Mouse (Mus musculus) inflammation-experienced regulatory T-cells, adult 6 months (primary cell): ENCODE measurements around the gene Clec16a. TPM values are rescaled to one million over a fixed set of nuclear protein-coding genes. Genes with fewer than 3 reads are reported as not detected.

Source experiments
- ATAC-seq: one replicate; pipeline ENCODE4 v1.8.0; 2017
- polyA plus RNA-seq, 3 experiments: library from polyadenylated mRNA; unstranded; fragments of 100-300 nt; shearing (Covaris generic); gene quantifications; one replicate each; pipeline ENCODE4 v1.2.1; 2017

The Clec16a gene
- polyA plus RNA-seq, 3 experiments from 2014 or later = 5.7 to 10.2 (median 7.8) TPM

DNA sequence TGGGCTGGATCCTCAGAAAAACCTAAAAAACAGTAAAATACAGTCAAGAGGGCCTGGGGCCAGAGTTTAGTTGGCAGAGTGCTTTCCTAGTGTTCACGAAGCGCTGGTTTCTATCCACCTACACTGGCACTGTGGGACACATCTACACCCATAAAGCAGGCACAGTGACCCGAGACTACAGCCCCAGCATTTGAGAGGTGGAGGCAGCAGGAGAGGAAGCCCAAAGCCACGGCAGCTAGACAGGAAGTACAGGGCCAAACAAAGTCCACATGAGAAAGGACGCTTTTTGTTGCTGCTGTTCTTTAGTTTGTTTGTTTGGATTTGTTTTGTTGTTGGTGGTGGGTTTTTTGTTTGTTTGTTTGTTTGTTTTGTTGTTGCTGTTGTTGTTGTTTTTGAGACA, 8.8 kb upstream of the Clec16a start:
- ATAC-seq = no peak

- ATAC-seq = no peak
Measured at GRCm38 (mm10) chr16:10536961-10537360, 8.2 kb upstream of the Clec16a start.

- ATAC-seq = no peak
Measured at GRCm38 (mm10) chr16:10540763-10541597, 4.2 kb upstream of the Clec16a start.

DNA sequence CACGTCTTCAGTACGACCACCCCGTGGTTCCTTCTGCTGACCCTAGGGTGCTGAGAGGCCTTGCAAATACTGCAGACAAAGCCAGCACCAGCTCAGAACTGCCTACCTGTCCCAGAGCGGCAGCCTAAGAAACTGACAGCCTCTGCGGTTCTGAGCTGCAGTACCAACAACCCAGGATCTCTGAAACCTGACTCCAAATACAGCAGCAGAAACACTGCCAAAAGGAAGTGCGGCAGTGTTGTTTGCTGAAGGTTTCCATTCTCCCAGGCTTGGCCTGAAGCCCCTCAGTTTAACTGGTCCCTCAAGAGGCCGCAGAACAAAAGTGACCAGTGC, 3.6 kb upstream of the Clec16a start:
- no peak for ATAC-seq

DNA sequence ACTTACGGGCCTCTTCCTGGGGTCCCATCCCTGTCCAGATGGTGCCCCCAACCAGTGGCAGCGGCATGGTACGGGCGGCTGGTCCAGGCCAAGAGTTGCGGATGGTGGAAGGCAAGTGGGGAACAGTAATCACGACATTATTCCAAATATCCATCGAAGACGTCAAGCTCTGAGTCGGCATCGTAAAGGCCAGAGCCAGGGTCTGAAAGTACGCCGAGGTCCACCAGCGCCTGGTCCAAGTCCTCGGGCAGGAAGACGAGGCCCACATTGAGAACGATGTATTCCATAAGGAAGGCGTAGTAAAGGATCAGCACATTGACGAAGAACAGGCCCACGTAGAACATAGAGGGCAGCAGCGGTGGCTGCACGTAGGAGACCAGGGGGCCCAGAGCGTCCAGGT, 2.9 kb upstream of the Clec16a start:
- no peak for ATAC-seq

DNA sequence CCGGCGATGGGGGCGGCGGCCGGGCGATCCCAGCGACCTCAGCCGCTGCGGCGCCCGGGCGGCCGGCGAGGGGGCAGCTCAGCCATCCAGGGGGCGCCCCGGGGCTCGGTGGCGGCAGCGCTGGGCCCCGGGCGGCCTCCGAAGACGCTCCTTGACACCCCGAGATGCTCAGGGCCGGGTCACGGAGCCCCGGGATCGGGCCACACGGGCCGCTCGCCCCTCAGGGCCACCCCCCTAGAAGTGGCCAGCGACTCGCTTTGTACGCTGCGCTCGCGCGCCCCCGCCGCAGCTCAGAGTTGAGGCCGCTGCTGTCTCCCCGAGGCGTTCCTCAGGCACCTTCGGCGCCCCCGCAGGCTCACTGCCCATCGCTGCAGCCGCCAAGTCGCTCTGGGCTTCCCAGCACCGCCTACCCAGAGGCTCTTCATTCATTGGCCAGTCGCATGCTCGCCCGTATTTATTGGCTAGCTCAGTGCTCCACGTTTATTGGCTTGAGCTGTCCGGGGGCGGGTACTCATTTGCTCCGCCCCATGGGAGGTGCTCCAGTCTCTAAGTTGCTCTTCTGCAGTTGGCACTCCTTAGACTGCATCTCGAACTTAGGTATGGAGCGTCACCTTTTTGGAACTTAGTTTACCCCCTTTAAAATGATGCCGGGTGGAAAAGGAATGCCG, 2.3 kb upstream of the Clec16a start, which contains the start of gene Dexi:
Dexi (minus strand) TSS at position 357 of the 668 bp plus-strand sequence.
- ATAC-seq = peak; percentile 87

DNA sequence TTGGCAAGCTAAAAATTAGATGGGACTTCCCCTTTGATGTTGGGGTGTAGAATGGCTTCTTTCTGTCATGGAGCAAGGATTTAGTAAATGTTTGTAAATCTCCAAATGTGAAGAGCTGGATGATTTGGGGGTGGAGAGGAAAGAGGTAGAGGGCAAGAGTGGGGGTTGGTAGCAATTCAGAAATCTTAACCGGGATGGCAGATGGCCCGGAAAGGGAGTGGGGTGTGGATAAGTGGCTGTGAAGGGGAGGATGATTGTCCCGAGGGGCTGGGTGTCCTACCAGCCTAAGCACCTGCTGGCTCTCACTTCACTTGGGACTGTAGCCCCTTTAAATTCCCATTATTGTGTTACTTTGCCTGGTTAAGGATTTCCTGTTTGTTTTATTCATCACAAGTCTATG, 1.7 kb downstream of the Clec16a start:
- no peak for ATAC-seq

DNA sequence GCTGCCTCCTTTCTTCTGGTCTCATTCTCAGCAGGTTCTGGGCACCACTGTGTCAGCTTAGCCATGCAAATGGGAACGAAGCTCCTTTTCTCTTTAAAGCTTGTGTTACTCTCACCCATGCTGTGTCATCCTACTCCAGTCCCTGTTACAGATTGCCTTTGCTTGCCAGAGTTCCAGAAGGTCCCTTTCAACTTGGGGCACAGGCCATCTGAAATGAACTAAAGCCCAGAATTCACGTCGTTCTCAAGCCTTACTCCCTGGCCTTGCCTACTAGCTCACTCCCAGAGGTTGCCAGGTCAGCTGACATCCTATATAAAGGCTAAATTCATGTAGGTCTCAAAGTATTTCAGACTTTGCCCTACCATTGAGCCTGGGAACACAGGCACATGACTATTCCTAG, 3.8 kb downstream of the Clec16a start:
- ATAC-seq = no peak

- no peak for ATAC-seq
Measured at GRCm38 (mm10) chr16:10549600-10549999, 4.5 kb downstream of the Clec16a start.

DNA sequence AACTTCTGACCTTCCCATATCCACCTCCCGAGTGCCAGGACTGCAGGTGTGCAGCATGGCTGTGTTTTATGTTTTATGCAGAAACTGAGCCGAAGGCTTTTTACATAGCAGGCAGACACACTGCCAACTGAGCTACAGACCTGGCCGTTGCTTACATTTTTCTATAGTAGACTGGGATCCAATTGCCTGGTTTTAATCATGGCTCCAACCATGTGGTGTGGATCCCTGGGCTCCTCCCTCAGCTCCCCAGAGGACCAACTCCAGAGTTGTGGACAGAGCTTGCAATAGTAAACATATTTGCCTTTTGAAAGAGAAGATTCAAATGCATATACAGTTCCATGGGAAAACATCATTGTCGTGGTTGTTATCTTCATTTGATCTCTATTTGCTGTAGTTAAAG, 6.5 kb downstream of the Clec16a start:
- ATAC-seq = no peak

DNA sequence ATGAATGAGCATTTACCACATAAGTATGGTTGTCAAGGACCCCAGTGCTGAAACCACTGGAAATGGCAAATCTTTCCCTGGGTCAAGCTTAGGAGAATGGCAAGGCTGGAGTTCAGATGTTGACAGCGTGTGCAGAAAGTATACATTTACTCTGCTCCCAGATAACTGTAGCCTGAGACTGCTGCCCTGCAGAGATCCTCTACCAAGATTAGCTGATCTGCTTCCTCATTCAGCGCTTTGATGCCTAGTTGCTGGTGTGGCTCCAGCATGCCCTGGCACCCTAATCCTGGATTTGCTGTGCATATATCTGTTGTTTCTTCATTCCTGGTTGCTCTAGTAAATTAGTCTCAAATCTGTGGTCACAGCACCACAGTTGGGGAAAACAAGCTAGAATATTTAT, 8.7 kb downstream of the Clec16a start:
- no peak for ATAC-seq

GRCm38 (mm10) chr16:10559991-10560390, 14.9 kb downstream of the Clec16a start:
- no peak for ATAC-seq

DNA sequence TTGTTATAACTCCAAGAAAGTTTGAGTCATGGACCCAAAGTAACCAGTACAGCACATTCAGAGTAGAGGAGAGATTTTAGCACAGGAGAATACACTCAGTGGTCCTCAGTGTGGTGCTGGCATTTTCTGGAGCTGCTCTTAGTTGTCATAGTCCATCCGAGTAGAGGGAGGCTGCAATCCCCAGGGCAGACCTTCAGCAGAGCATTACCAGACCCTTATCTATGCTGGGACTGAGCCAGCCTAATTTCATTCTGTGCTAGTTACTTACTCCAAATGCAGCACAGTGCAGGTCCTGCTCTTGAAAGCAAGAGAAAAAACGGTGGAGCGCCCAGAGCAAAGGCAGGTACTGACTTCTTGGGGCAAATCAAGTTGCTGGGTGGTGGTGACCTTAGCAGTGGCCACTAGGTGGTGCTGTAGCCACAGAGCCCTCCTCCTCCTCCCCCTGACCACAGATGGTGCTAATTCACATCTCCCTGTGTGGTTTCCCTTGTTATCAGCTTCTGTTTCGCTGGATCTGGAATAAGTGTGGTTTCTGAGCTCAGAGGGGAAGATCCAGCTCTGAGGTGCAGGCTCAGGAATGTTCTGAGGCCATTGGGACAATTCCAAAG, 20.2 kb downstream of the Clec16a start:
- peak; percentile 80 for ATAC-seq

DNA sequence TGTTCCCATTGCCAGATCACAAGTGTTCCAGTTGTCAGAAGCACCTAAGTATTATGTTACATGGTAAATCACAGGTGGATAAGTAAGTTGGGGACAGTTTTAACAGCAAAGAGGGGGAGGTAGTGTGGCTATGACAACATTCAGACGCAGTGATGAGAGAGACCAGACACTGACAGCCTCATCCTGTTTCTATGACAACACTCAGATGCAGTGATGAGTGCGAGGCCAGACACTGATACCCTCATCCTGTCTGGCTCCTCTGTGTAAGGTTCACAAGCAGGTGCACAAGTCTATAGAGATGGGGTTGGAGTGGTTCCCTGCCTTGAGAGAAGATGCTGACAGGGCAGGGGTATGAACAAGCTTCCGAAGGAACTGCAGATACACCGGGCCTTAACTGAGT, 22.0 kb downstream of the Clec16a start:
- ATAC-seq = peak; percentile 56

- no peak for ATAC-seq
Measured at GRCm38 (mm10) chr16:10569809-10570395, 24.8 kb downstream of the Clec16a start.

GRCm38 (mm10) chr16:10570708-10571107, 25.6 kb downstream of the Clec16a start:
- no peak for ATAC-seq

DNA sequence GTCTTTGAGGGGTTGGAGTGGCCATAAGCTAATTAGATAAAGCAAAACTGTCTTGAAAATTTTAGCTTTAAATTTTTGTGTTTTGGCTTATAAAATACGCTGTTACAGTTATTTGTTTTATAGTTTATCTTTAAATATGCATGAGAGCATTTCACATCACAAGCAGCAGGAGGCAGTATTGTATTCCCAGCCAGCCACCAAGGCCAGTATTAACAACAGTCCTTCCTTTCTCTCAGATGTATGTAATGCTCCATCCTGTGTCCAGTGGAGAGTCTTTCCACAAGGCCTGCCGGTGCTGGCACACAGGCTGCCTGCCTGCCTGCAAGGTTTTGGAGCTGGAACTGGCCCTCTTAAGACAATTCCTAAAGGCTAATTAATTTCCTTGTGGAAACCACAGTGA, 26.7 kb downstream of the Clec16a start:
- peak; percentile 70 for ATAC-seq

DNA sequence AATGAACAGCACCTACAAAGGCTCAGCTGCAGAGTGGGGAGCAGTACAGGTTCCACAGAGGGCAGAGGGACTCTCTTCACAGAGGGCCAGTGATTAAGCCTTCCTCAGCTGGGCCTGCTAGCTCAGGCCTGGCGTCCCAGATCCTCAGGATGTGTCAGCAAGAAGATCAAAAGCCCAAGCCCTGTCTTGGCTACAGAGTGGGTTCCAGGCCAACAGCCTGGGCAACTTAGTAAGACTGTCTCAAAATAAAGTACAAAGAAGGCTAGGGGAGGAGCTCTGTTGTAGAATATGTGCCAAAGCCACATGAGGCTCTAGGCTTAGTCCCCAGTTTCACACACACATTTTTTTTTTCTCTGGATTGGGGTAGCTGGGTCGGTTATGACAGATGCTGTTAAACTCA, 29.8 kb downstream of the Clec16a start:
- ATAC-seq = no peak

GRCm38 (mm10) chr16:10575915-10576314, 30.8 kb downstream of the Clec16a start:
- no peak for ATAC-seq

- no peak for ATAC-seq
Measured at GRCm38 (mm10) chr16:10577548-10577947, 32.4 kb downstream of the Clec16a start.

GRCm38 (mm10) chr16:10578376-10578775, 33.2 kb downstream of the Clec16a start:
- no peak for ATAC-seq

DNA sequence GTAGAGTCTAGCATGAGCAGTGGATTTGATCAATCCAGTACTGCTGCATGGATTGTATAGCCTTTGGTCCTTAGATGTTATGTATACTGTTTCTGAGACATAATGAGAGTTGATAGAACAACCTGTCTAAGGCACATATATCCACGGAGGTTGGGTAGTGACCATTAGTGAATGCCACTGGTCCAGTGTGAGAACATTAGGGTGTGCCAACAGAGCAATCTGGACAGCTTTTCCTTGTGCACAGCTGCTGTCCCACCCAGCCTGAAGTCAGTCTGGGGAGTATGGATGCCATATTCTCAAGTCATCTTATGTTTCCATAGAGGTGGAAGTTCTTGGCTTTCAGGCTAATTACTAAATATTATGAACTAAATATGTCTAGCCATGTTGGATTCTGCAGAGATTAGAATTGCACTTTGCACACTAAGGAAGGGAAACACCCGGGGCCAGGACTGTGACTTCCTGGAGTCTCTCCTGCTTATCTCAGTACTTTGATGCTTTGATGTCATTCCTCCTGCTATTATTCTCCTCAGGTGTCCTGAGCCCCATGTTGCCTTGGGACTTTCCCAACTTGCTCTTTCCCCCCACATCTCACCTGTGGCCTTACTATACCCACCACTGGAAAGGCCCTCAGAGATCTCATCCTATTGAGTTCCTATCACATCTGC, 36.2 kb downstream of the Clec16a start:
- no peak for ATAC-seq

DNA sequence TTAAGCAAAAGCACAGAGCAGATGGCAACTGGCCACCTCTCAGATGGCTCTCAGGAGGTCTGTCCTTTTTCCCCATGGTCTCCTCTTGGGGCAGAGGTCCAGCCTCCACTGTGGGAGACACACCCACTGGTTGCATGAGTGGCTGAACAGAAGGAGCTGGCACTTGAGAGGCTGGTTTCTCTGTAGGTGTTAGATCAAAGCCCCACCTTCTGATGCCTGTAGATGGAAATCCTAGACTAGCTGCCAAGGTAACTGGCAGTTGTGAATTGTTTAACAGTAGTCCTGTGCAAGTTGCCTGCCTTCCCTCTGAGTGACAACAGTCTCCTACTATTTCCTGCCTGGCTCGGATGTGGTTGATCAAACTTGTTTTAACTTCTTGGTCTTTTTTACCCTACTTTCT, 40.0 kb downstream of the Clec16a start:
- ATAC-seq = peak; percentile 81
